In genomic region chr11:80183054-80183704, GRCm38 (mm10) we compare ENCODE assay signal across 8 mouse cellular contexts. TPM values are rescaled to one million over a fixed set of nuclear protein-coding genes. Genes with fewer than 3 reads are reported as not detected.
DNase-seq lines count a peak whose midpoint lies in the region; ATAC-seq and TF ChIP-seq lines count a peak whose summit lies in the region.
"Not testable (repeated sequence)": the region's sequence is repeated elsewhere in the genome, so short reads cannot be mapped to it uniquely, and the experiment has no call there.

No protein-coding gene starts in this region.

- WGBS in forebrain, embryonic 15.5 days: 41% methylated on average over 12 of the region's 12 CpGs
- WGBS in heart, postnatal 0 days: 39% methylated on average over 12 of the region's 12 CpGs
- WGBS in kidney, adult 2 months: 39% methylated on average over 12 of the region's 12 CpGs
- 37% methylated on average over 12 of the region's 12 CpGs for WGBS in liver, embryonic 13.5 days (ENCODE audit: insufficient replicate concordance)
- WGBS in midbrain, embryonic 11.5 days: 52% methylated on average over 11 of the region's 12 CpGs

- peak; percentile 57 for ATAC-seq in common myeloid progenitor, adult 5-6 weeks (replicated peaks; ENCODE audit: low read depth, poor library complexity, severe bottlenecking)
- not testable (repeated sequence) for ATAC-seq in forebrain, embryonic 15.5 days (replicated peaks); midbrain, embryonic 11.5 days (ENCODE audit: low FRiP score)
- peak; percentile 62 for ATAC-seq in heart, postnatal 0 days (ENCODE audit: insufficient read depth, low read depth)
- peak; percentile 72 for ATAC-seq in liver, embryonic 13.5 days (ENCODE audit: low read depth)

- not testable (repeated sequence) for H3K79me3 ChIP-seq in C2C12 (ENCODE audit: low read depth)

- H3K4me2 ChIP-seq in forebrain, embryonic 15.5 days (replicated peaks): peak overlapping the region; percentile 84
- peak overlapping the region; percentile 78 for H3K4me2 ChIP-seq in heart, postnatal 0 days (ENCODE audit: low read depth, low read length)
- H3K4me2 ChIP-seq in liver, embryonic 13.5 days: peak overlapping the region; percentile 84
- peak overlapping the region; percentile 62 for H3K4me2 ChIP-seq in midbrain, embryonic 11.5 days

- H3K36me3 ChIP-seq in C2C12 (ENCODE audit: control insufficient read depth, insufficient read depth); forebrain, embryonic 15.5 days; heart, postnatal 0 days (replicated peaks; ENCODE audit: control insufficient read depth, insufficient read depth, low read length); kidney, adult 2 months (ENCODE audit: control insufficient read depth, insufficient read depth, low read length); liver, embryonic 13.5 days; midbrain, embryonic 11.5 days (ENCODE audit: control insufficient read depth, insufficient read depth, low read length): not testable (repeated sequence)

- not testable (repeated sequence) for DNase-seq in heart, postnatal 0 days (ENCODE audit: low spot score); kidney, adult 2 months; liver, embryonic 13.5 days; midbrain, embryonic 11.5 days (ENCODE audit: low spot score, missing footprints)
- peak; percentile 8 for DNase-seq in retina, postnatal 7 days (ENCODE audit: low read depth, low spot score)

- not testable (repeated sequence) for H3K27ac ChIP-seq in forebrain, embryonic 15.5 days (replicated peaks); kidney, adult 2 months (ENCODE audit: insufficient read depth, low read depth, low read length); midbrain, embryonic 11.5 days (ENCODE audit: low read depth, low read length)
- H3K27ac ChIP-seq in heart, postnatal 0 days (ENCODE audit: low read depth): peak overlapping the region; percentile 94
- H3K27ac ChIP-seq in liver, embryonic 13.5 days: peak overlapping the region; percentile 86

- TF ChIP-seq EP300 in heart, postnatal 0 days (IDR thresholded peaks at IDR 0.05; ENCODE audit: low read depth): not testable (repeated sequence)

- not testable (repeated sequence) for TF ChIP-seq POLR2A in kidney, adult 2 months (IDR thresholded peaks at IDR 0.05; ENCODE audit: low read depth, low read length)

- H3K9ac ChIP-seq in forebrain, embryonic 15.5 days (replicated peaks): peak overlapping the region; percentile 52
- not testable (repeated sequence) for H3K9ac ChIP-seq in heart, postnatal 0 days (replicated peaks; ENCODE audit: low read depth, low read length)
- peak overlapping the region; percentile 87 for H3K9ac ChIP-seq in liver, embryonic 13.5 days
- peak overlapping the region; percentile 58 for H3K9ac ChIP-seq in midbrain, embryonic 11.5 days (ENCODE audit: low read length)

- H3K79me2 ChIP-seq in C2C12 (ENCODE audit: control insufficient read depth, insufficient read depth): peaks cover 11% of the 10 kb centered on the region

- H3K9me3 ChIP-seq in forebrain, embryonic 15.5 days; heart, postnatal 0 days (replicated peaks; ENCODE audit: control insufficient read depth, low read length); liver, embryonic 13.5 days (replicated peaks); midbrain, embryonic 11.5 days (ENCODE audit: control insufficient read depth, low read length): not testable (repeated sequence)

- H3K27me3 ChIP-seq in C2C12 (ENCODE audit: control insufficient read depth, insufficient read depth, insufficient read length); forebrain, embryonic 15.5 days; heart, postnatal 0 days (ENCODE audit: control insufficient read depth, insufficient read depth, low read length); kidney, adult 2 months (replicated peaks; ENCODE audit: control insufficient read depth, insufficient read depth, low read length); liver, embryonic 13.5 days; midbrain, embryonic 11.5 days (ENCODE audit: control insufficient read depth, insufficient read depth, low read length): not testable (repeated sequence)

- H3ac ChIP-seq in C2C12 (ENCODE audit: control insufficient read depth, insufficient read length, low read depth): not testable (repeated sequence)

- not testable (repeated sequence) for TF ChIP-seq CTCF in C2C12 (IDR thresholded peaks at IDR 0.05; ENCODE audit: control insufficient read depth, insufficient read depth, insufficient read length); kidney, adult 2 months (conservative IDR thresholded peaks at IDR 0.05; ENCODE audit: insufficient read depth, insufficient read length, low read depth, low read length)
- TF ChIP-seq CTCF in heart, postnatal 0 days (IDR thresholded peaks at IDR 0.05; ENCODE audit: low read depth): 0 out of 2 replicates have a peak, but pooled peaks have one; percentile 12

- H3K4me3 ChIP-seq in C2C12 (ENCODE audit: insufficient read depth, poor library complexity, severe bottlenecking): peak overlapping the region; percentile 95
- peak overlapping the region; percentile 54 for H3K4me3 ChIP-seq in forebrain, embryonic 15.5 days
- peak overlapping the region; percentile 91 for H3K4me3 ChIP-seq in heart, postnatal 0 days (ENCODE audit: low read depth, low read length)
- peak overlapping the region; percentile 96 for H3K4me3 ChIP-seq in kidney, adult 2 months (ENCODE audit: insufficient read depth, low read depth, low read length)
- H3K4me3 ChIP-seq in liver, embryonic 13.5 days (replicated peaks): peak overlapping the region; percentile 78
- peak overlapping the region; percentile 40 for H3K4me3 ChIP-seq in midbrain, embryonic 11.5 days (ENCODE audit: low read depth, low read length)

- not testable (repeated sequence) for H3K4me1 ChIP-seq in forebrain, embryonic 15.5 days; heart, postnatal 0 days (ENCODE audit: control insufficient read depth, insufficient read depth); kidney, adult 2 months (ENCODE audit: control insufficient read depth, insufficient read depth, low read length); midbrain, embryonic 11.5 days (ENCODE audit: control insufficient read depth, insufficient read depth, low read length)
- peaks cover 17% of the 10 kb centered on the region for H3K4me1 ChIP-seq in liver, embryonic 13.5 days (replicated peaks)

RNA-seq across cellular contexts. Expression of gene Rnf135, which starts 0.5 kb away (rescaled TPM):
- 3.6 TPM for polyA plus RNA-seq in C2C12 (2012; fragmentation: generic; extraction: Trizol)
- 5.6 and 8.1 TPM in 2 replicates for total RNA-seq in common myeloid progenitor, adult 5-6 weeks (2017)
- polyA plus RNA-seq in forebrain, embryonic 15.5 days (2015; fragmentation: Nextera tagmentation; extraction: Ambion mirVana): 3.0 and 3.3 TPM in 2 replicates
- 6.2 and 10.2 TPM in 2 replicates for total RNA-seq in heart, postnatal 0 days (2014; rRNA removed; ENCODE audit: low replicate concordance)
- polyA plus RNA-seq in heart, postnatal 0 days (2015; fragmentation: Nextera tagmentation; extraction: Ambion mirVana): 11.7 and 12.9 TPM in 2 replicates
- 7.0 and 7.6 TPM in 2 replicates for polyA plus RNA-seq in kidney, adult 2 months (2012; rRNA removed)
- 4.3 and 5.3 TPM in 2 replicates for polyA plus RNA-seq in liver, embryonic 13.5 days (2015; fragmentation: Nextera tagmentation; extraction: Ambion mirVana)
- polyA plus RNA-seq in midbrain, embryonic 11.5 days (2014; fragmentation: Nextera tagmentation; extraction: Ambion mirVana): 2.1 and 2.8 TPM in 2 replicates

RNA-seq across cellular contexts. Expression of gene Rhot1, which starts 25.6 kb away (rescaled TPM):
- polyA plus RNA-seq in C2C12 (2012; fragmentation: generic; extraction: Trizol): 15.8 TPM
- total RNA-seq in common myeloid progenitor, adult 5-6 weeks (2017): 57.0 and 82.5 TPM in 2 replicates
- 75.7 and 78.6 TPM in 2 replicates for polyA plus RNA-seq in forebrain, embryonic 15.5 days (2015; fragmentation: Nextera tagmentation; extraction: Ambion mirVana)
- 77.3 and 89.3 TPM in 2 replicates for total RNA-seq in heart, postnatal 0 days (2014; rRNA removed; ENCODE audit: low replicate concordance)
- 48.8 and 53.8 TPM in 2 replicates for polyA plus RNA-seq in heart, postnatal 0 days (2015; fragmentation: Nextera tagmentation; extraction: Ambion mirVana)
- polyA plus RNA-seq in kidney, adult 2 months (2012; rRNA removed): 13.7 and 18.3 TPM in 2 replicates
- polyA plus RNA-seq in liver, embryonic 13.5 days (2015; fragmentation: Nextera tagmentation; extraction: Ambion mirVana): 23.9 and 29.9 TPM in 2 replicates
- 66.0 and 79.2 TPM in 2 replicates for polyA plus RNA-seq in midbrain, embryonic 11.5 days (2014; fragmentation: Nextera tagmentation; extraction: Ambion mirVana)

RNA-seq across cellular contexts. Expression of gene Adap2, which starts 29.3 kb away (rescaled TPM):
- polyA plus RNA-seq in C2C12 (2012; fragmentation: generic; extraction: Trizol): 0.04 TPM
- not detected in 2 replicates for total RNA-seq in common myeloid progenitor, adult 5-6 weeks (2017)
- polyA plus RNA-seq in forebrain, embryonic 15.5 days (2015; fragmentation: Nextera tagmentation; extraction: Ambion mirVana): 2.7 and 3.3 TPM in 2 replicates
- 17.0 and 20.0 TPM in 2 replicates for total RNA-seq in heart, postnatal 0 days (2014; rRNA removed; ENCODE audit: low replicate concordance)
- polyA plus RNA-seq in heart, postnatal 0 days (2015; fragmentation: Nextera tagmentation; extraction: Ambion mirVana): 2.1 and 3.0 TPM in 2 replicates
- 25.9 and 26.8 TPM in 2 replicates for polyA plus RNA-seq in kidney, adult 2 months (2012; rRNA removed)
- 3.7 and 4.0 TPM in 2 replicates for polyA plus RNA-seq in liver, embryonic 13.5 days (2015; fragmentation: Nextera tagmentation; extraction: Ambion mirVana)
- polyA plus RNA-seq in midbrain, embryonic 11.5 days (2014; fragmentation: Nextera tagmentation; extraction: Ambion mirVana): 1.6 and 1.8 TPM in 2 replicates

RNA-seq across cellular contexts. Expression of gene Tefm, which starts 41.2 kb away (rescaled TPM):
- 11.5 TPM for polyA plus RNA-seq in C2C12 (2012; fragmentation: generic; extraction: Trizol)
- 9.3 and 11.6 TPM in 2 replicates for total RNA-seq in common myeloid progenitor, adult 5-6 weeks (2017)
- 28.2 and 30.7 TPM in 2 replicates for polyA plus RNA-seq in forebrain, embryonic 15.5 days (2015; fragmentation: Nextera tagmentation; extraction: Ambion mirVana)
- total RNA-seq in heart, postnatal 0 days (2014; rRNA removed; ENCODE audit: low replicate concordance): 32.4 and 40.3 TPM in 2 replicates
- 37.6 and 39.9 TPM in 2 replicates for polyA plus RNA-seq in heart, postnatal 0 days (2015; fragmentation: Nextera tagmentation; extraction: Ambion mirVana)
- polyA plus RNA-seq in kidney, adult 2 months (2012; rRNA removed): 10.2 and 12.3 TPM in 2 replicates
- 17.7 and 20.5 TPM in 2 replicates for polyA plus RNA-seq in liver, embryonic 13.5 days (2015; fragmentation: Nextera tagmentation; extraction: Ambion mirVana)
- 29.7 and 30.3 TPM in 2 replicates for polyA plus RNA-seq in midbrain, embryonic 11.5 days (2014; fragmentation: Nextera tagmentation; extraction: Ambion mirVana)

Comparison
In these comparisons a context has a peak if more than half of its experiments do, and no peak if none do; other contexts are left out.
1. H3K4me3 ChIP-seq: peak in every context shown above with its lines; median percentile 96 in kidney, adult 2 months; 95 in C2C12; 91 in heart, postnatal 0 days; 78 in liver, embryonic 13.5 days; 54 in forebrain, embryonic 15.5 days; 40 in midbrain, embryonic 11.5 days.